Mouse (Mus musculus): Measurements from ENCODE around the gene Hand2. TPM values are rescaled to one million over a fixed set of nuclear protein-coding genes. Genes with fewer than 3 reads are reported as not detected.

Gene Hand2
- 10 to 100 TPM; 33.9 to 39.7 TPM for total RNA-seq (2021)
- long read RNA-seq, experiment 1, transcript Hand2-201 (2 exons, 2,351 nt), result major isoform, 19 of 20 reads
- long read RNA-seq, experiment 1, partial matches to known transcripts, result 0 of 20 reads
- long read RNA-seq, experiment 1, other reads (novel, unspliced or antisense), result 1 of 20 reads
- long read RNA-seq, experiment 2, transcript Hand2-201 (2 exons, 2,351 nt), result major isoform, 42 of 46 reads
- long read RNA-seq, experiment 2, partial matches to known transcripts, result 0 of 46 reads
- long read RNA-seq, experiment 2, other reads (novel, unspliced or antisense), result 4 of 46 reads

DNA sequence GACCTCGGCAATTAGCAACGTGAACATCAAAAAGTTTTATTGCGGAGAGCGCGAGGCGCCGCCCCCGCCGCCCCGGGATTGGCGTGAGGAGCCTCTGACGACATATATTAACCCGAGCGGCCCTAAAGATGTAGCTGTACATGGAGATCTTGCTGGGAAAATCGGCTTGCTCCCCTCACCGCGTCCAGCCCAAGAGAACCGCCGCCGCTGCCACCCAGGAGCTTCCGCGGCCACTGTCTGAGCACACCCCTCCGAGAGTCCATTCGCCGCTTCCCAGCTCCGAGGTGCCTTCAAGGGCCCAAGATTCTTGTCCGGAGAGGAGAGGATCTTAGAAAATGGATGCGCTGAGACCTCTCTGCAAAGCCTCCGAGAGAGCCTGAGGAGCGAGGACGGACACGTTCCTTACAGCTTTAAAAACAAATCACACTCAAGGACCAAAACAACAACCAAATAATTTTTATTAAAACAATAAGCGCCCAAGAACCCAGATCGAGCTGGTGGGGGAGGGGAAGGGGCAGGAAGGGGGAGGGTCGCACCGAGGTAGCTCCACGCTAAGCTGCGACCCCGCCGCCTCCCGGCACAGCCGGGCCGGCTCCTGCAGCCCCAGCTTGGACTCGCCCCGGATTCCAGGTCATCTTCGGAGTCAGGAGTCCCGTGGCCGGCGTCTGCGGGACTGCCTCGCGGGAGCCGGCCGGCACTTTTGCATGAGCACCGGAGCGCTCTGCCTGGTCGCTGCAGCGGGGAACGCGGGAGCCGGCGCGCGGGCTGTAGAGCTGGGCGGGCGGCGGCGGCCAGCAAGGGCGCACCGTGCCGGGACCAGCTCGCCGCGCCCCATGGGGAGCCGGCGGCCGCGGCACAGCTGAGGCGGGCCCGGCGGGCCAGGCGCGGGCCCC, at the start of gene Hand2:
Gene Hand2, plus strand, starts transcription at position 133 of the 893 bp plus-strand sequence.
- DNase-seq (ENCODE audit: low spot score in 2 of 2), result no peak

DNA sequence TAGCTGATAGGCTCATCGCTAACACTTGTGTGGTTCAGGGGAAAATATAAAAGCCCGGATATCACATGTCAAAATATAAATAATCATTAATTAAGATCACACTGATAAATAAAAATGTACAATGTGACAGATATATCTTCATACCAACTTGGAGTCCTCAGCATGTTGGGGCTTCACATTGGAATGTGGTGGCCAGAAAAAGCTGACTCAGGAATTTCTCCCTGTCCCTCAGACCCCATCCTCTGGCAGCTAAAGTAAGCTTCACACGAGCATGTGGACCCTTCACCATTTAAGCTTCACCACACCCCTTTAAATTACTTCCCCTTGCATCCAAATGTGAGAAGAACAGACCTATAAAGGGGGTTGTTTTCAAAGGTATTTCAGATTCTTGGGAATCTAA, 47.7 kb upstream of the Hand2 start:
- DNase-seq (ENCODE audit: low spot score in 2 of 2), result no peak

- no peak for DNase-seq (ENCODE audit: low spot score in 2 of 2)
Measured at GRCm38 (mm10) chr8:57293441-57293840, 27.3 kb upstream of the Hand2 start.

- no peak for DNase-seq (ENCODE audit: low spot score in 2 of 2)
Measured at GRCm38 (mm10) chr8:57303513-57303912, 17.3 kb upstream of the Hand2 start.

GRCm38 (mm10) chr8:57304944-57305343, 15.8 kb upstream of the Hand2 start:
- no peak for DNase-seq (ENCODE audit: low spot score in 2 of 2)

DNA sequence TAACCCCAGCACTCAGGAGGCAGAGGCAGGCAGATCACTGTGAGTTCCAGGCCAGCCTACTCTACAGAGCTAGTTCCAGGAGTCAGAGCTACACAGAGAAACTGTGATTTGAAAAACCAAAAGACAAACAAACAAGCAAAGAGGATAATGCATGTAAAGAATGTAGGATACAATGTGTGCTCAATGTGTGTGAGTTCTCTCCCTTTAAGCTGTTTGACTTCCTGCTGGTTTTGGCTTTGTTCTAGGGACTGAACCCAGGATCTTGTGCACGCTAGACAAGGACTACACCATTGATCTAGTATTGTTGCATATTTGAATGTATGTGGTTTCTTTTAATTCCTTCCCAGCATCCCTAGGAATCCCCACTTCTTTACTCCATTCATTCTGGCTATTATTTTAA, 14.3 kb upstream of the Hand2 start:
- no peak for DNase-seq (ENCODE audit: low spot score in 2 of 2)

GRCm38 (mm10) chr8:57309844-57310485, 10.8 kb upstream of the Hand2 start:
- DNase-seq (ENCODE audit: low spot score in 2 of 2), result no peak

DNA sequence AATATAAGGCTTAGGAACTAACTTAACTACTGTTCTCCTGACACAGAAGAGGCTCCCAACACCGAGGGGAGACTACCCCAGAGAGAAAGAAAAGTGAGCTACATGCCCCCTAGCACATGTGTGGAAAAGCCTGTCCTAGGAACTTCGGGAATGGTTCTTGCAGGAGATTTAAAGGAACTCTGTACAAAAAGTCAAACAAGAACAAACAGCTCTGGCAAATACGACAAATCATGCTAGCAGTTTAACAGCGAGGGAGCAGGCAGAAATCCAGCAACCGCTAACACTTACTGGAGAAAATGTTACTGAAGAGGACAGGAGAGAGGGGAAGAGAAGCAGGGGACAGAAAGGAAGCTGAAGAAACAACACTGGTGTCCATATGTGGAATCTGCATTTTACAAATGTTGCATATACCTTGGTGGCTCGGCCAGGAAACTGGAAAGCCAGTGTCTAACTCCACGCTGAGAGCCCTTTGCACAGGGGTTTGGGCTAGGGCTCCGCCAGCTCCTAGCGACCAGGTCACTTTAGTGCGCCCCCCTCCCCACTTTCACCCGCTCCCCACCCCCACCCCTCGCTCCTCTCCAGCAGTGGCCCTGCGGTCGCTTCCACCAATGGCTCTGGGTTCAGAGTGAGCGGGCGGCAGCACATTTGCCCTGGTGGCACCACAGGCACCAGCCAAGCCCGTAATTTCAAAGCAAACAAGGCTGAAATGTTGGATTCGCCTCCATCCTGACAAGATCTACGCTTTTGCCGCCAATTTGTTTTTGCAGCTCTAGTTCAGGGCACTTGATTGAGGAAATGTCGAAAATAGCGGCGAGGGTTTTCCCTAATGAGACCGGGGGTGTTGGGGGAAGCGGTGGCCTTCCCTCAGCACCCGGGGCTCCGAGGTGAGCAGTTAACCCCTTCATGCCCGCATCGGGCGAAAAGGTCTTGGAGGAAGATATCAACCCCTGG, 8.5 kb upstream of the Hand2 start:
- no peak for DNase-seq (ENCODE audit: low spot score in 2 of 2)

DNA sequence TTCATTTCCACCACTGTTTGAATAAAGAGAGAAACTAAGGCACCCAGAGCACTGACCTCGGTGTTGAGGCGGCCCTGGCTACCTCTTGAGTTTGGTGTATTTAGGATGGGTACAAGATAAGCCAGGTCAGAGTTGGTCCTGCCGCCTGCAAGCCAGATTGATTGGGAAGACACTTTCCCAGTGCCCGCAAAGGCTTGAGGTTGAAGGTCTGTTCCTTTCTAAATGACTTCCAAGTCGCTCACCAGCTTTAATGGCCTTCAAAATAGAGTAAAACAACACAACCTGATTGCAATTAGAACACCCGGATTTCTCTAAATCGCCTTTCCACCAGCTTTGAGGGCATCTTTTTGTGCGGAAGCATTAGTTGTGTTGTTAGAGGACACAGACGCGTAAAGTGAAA, 7.2 kb upstream of the Hand2 start:
- no peak for DNase-seq (ENCODE audit: low spot score in 2 of 2)

DNA sequence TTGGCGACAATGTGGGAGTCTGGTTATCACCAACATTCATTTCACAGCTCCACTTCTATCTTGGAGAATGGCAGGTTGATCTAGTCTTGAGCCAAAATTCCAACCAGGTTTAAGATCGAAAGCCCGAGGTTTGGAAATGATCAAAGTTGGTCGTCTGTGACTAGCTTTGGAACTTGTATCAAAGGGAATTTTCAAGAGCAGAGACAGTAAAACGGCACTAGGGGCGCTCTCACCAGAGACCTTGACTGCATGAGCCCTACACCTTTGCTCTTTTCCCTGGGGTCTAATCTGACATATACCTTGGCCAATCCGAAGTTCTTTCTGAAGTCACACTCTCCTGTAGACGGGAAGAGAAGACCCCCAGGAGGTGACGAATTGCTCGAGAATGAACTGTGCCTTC, 6.6 kb upstream of the Hand2 start:
- DNase-seq (ENCODE audit: low spot score in 2 of 2), result no peak

DNA sequence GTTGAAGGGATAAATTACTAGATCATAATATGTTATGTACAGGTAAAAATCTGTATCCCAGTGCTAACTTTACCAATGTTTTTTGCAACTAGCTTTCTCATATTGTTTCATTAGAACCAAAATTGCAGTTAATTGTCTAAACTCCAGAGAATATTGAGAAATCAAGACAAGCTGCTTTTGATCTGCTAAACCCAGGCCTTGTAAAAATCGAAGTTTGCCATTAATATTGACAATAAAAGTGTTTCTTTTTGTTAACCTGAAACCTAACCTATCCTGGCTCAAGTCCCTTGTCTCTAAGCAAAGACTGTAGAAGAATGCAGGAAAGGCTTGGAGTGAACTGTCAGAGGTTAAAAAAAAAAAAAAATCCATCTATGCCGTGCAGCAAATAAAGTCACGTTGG, 5.3 kb upstream of the Hand2 start:
- DNase-seq (ENCODE audit: low spot score in 2 of 2), result no peak

- DNase-seq (ENCODE audit: low spot score in 2 of 2), result no peak
Measured at GRCm38 (mm10) chr8:57317107-57317506, 3.7 kb upstream of the Hand2 start.

DNA sequence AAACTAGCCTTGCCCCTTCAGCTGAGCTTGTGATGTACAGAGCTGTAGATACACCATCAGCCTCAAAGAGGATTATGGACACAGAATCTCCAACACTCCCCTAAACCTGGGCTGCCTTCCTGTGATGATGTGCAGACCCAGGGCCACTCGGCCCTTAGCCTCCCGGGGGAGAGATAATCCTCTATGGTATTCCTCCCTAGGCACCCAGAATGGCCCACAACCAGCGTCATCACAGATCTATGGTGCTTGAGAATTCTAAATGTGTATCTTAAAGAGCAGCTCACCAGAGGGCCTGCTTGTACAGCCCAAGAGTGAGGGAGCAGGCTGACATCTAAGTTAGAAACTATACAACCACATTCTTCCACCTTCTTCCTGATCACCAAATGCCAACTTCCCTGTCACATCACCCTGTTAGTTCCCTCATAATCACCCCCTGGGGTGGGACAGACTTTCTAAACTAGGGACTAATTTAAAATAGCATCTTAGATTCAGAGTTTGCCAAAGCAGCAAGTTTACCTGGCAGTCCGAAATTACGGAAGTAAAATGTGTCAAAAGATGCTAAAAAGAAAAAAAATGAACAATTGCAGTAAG, 2.8 kb upstream of the Hand2 start:
- no peak for DNase-seq (ENCODE audit: low spot score in 2 of 2)

DNA sequence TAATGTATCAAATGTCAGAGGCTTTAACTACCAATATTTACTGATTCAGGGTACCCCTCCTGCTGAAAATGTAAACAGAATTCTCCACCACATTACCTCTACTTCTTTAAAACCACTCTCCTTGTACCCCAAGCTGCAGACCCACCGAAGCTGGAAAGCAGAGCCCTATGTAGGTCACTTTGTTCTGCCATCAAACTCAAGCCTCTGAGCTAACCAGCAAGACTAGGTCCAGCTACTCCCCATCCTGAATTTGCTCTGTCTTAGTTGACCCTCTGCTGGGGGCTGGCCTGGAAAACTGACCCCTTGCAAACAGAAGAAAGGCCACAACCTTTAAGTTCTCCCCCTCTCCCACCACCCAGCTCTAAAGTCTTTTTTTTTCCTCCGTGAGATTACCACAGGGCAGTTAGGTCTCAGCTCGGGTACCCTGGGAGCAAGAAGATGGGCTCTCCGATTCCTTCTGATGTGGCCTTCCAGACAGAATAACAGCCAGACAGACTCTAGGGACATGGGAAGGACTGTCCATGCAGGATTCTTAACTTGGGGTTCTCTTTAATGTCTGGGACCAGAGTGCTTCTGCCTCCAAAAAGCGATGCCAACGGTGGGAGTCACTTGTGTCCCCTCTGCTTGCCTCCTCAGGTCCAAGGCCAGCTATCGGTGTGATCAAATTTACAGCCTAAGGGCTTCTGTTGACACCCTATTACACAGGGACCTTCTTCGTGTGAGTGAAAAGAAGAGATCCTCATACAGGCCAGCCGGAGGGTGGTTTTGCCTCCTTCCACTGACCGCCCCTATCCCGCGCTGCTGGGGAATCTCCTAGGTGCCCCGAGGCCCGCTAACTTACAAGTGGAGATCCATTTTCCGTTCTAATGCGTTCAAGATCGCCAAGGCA, 1.4 kb upstream of the Hand2 start:
- no peak for DNase-seq (ENCODE audit: low spot score in 2 of 2)

- no peak for DNase-seq (ENCODE audit: low spot score in 2 of 2)
Measured at GRCm38 (mm10) chr8:57319981-57320585, 700 bp upstream of the Hand2 start.

- no peak for DNase-seq (ENCODE audit: low spot score in 2 of 2)
Measured at GRCm38 (mm10) chr8:57321898-57322895, 1.4 kb downstream of the Hand2 start.
